Mouse (Mus musculus): ENCODE results near the gene Srebf1. TPM values are rescaled to one million over a fixed set of nuclear protein-coding genes. Genes with fewer than 3 reads are reported as not detected.
A peak's percentile ranks its signal among the peaks of the same experiment; 100 is the strongest.

The Srebf1 gene
- polyA plus RNA-seq, 1 experiment from 2014 or later: 36.1 TPM

- 74% methylated on average over 4 of the region's 4 CpGs for whole genome bisulfite sequencing
- no peak for ATAC-seq (replicated peaks; ENCODE audit: extremely low read depth, insufficient read depth, low FRiP score)
- Histone ChIP-seq H3K4me2 (ENCODE audit: low read depth, low read length) (no peak overlapping the region), H3K4me1 (ENCODE audit: control insufficient read depth, insufficient read depth, low read length) (peaks cover 9% of the 10 kb centered on the region), H3K9me3 (replicated peaks; ENCODE audit: control insufficient read depth, low read length) (peaks cover 6% of the 10 kb centered on the region; the same call in 1 of the 2 replicates), H3K27me3 (ENCODE audit: control insufficient read depth, insufficient read depth, low read length) (no peaks in the 10 kb centered on the region), H3K27ac (ENCODE audit: low read length) (no peak overlapping the region), H3K4me3 (ENCODE audit: low read length) (no peak overlapping the region), H3K36me3 (ENCODE audit: control insufficient read depth, insufficient read depth) (peaks cover 48% of the 10 kb centered on the region), H3K9ac (ENCODE audit: low read length) (no peak overlapping the region)
Observed at GRCm38 (mm10) chr11:60193556-60193955, 28.8 kb downstream of the Srebf1 start.

- Histone ChIP-seq H3K4me1 (ENCODE audit: control insufficient read depth, insufficient read depth, low read length) (peaks cover 9% of the 10 kb centered on the region), H3K27ac (ENCODE audit: low read length) (no peak overlapping the region), H3K27me3 (ENCODE audit: control insufficient read depth, insufficient read depth, low read length) (no peaks in the 10 kb centered on the region), H3K36me3 (ENCODE audit: control insufficient read depth, insufficient read depth) (peaks cover 57% of the 10 kb centered on the region), H3K4me3 (ENCODE audit: low read length) (no peak overlapping the region), H3K9ac (ENCODE audit: low read length) (no peak overlapping the region), H3K9me3 (replicated peaks; ENCODE audit: control insufficient read depth, low read length) (peaks cover 6% of the 10 kb centered on the region; the same call in 1 of the 2 replicates), H3K4me2 (ENCODE audit: low read depth, low read length) (no peak overlapping the region)
- WGBS: 69% methylated on average over 6 of the region's 6 CpGs
- ATAC-seq (replicated peaks; ENCODE audit: extremely low read depth, insufficient read depth, low FRiP score): no peak
Observed at GRCm38 (mm10) chr11:60192534-60192933, 29.8 kb downstream of the Srebf1 start.

GRCm38 (mm10) chr11:60190055-60190641 lies 32.2 kb downstream of the Srebf1 start:
- Histone ChIP-seq H3K4me1 (ENCODE audit: control insufficient read depth, insufficient read depth, low read length) (peaks cover 14% of the 10 kb centered on the region), H3K9me3 (replicated peaks; ENCODE audit: control insufficient read depth, low read length) (peaks cover 6% of the 10 kb centered on the region; the same call in 1 of the 2 replicates), H3K4me2 (ENCODE audit: low read depth, low read length) (no peak overlapping the region), H3K27ac (ENCODE audit: low read length) (peak overlapping the region; percentile 56; the same call in 1 of the 2 replicates), H3K27me3 (ENCODE audit: control insufficient read depth, insufficient read depth, low read length) (no peaks in the 10 kb centered on the region), H3K4me3 (ENCODE audit: low read length) (no peak overlapping the region), H3K9ac (ENCODE audit: low read length) (0 out of 2 replicates have a peak overlapping the region, but pooled peaks have one; percentile 23), H3K36me3 (ENCODE audit: control insufficient read depth, insufficient read depth) (peaks cover 67% of the 10 kb centered on the region)
- WGBS: 77% methylated on average over 17 of the region's 17 CpGs
- ATAC-seq (replicated peaks; ENCODE audit: extremely low read depth, insufficient read depth, low FRiP score): no peak

GRCm38 (mm10) chr11:60189501-60190040 lies 32.8 kb downstream of the Srebf1 start:
- no peak; the same call in 1 of the 2 replicates for ATAC-seq (replicated peaks; ENCODE audit: extremely low read depth, insufficient read depth, low FRiP score)
- Histone ChIP-seq H3K4me3 (ENCODE audit: low read length) (no peak overlapping the region), H3K9ac (ENCODE audit: low read length) (0 out of 2 replicates have a peak overlapping the region, but pooled peaks have one; percentile 23), H3K27me3 (ENCODE audit: control insufficient read depth, insufficient read depth, low read length) (no peaks in the 10 kb centered on the region), H3K4me1 (ENCODE audit: control insufficient read depth, insufficient read depth, low read length) (peaks cover 20% of the 10 kb centered on the region), H3K9me3 (replicated peaks; ENCODE audit: control insufficient read depth, low read length) (peaks cover 2% of the 10 kb centered on the region; the same call in 1 of the 2 replicates), H3K36me3 (ENCODE audit: control insufficient read depth, insufficient read depth) (peaks cover 61% of the 10 kb centered on the region), H3K27ac (ENCODE audit: low read length) (peak overlapping the region; percentile 56), H3K4me2 (ENCODE audit: low read depth, low read length) (no peak overlapping the region)
- 67% methylated on average over 21 of the region's 21 CpGs for WGBS

GRCm38 (mm10) chr11:60188275-60188853 lies 34.0 kb downstream of the Srebf1 start:
- 86% methylated on average over 25 of the region's 25 CpGs for WGBS
- H3K36me3 ChIP-seq (ENCODE audit: control insufficient read depth, insufficient read depth): peaks cover 52% of the 10 kb centered on the region
- no peak overlapping the region for H3K4me2 ChIP-seq (ENCODE audit: low read depth, low read length)
- no peak for ATAC-seq (replicated peaks; ENCODE audit: extremely low read depth, insufficient read depth, low FRiP score)
- H3K9me3 ChIP-seq (replicated peaks; ENCODE audit: control insufficient read depth, low read length): no peaks in the 10 kb centered on the region
- H3K27me3 ChIP-seq (ENCODE audit: control insufficient read depth, insufficient read depth, low read length): no peaks in the 10 kb centered on the region
- no peak overlapping the region for H3K4me3 ChIP-seq (ENCODE audit: low read length)
- no peak overlapping the region for H3K9ac ChIP-seq (ENCODE audit: low read length)
- no peak overlapping the region for H3K27ac ChIP-seq (ENCODE audit: low read length)
- peaks cover 32% of the 10 kb centered on the region for H3K4me1 ChIP-seq (ENCODE audit: control insufficient read depth, insufficient read depth, low read length)

GRCm38 (mm10) chr11:60187070-60187469 lies 35.3 kb downstream of the Srebf1 start:
- no peaks in the 10 kb centered on the region for H3K27me3 ChIP-seq (ENCODE audit: control insufficient read depth, insufficient read depth, low read length)
- no peak overlapping the region for H3K9ac ChIP-seq (ENCODE audit: low read length)
- no peaks in the 10 kb centered on the region for H3K9me3 ChIP-seq (replicated peaks; ENCODE audit: control insufficient read depth, low read length)
- WGBS: 88% methylated on average over 11 of the region's 11 CpGs
- H3K4me3 ChIP-seq (ENCODE audit: low read length): no peak overlapping the region
- no peak overlapping the region for H3K27ac ChIP-seq (ENCODE audit: low read length)
- H3K36me3 ChIP-seq (ENCODE audit: control insufficient read depth, insufficient read depth): peaks cover 52% of the 10 kb centered on the region
- no peak overlapping the region for H3K4me2 ChIP-seq (ENCODE audit: low read depth, low read length)
- peaks cover 45% of the 10 kb centered on the region for H3K4me1 ChIP-seq (ENCODE audit: control insufficient read depth, insufficient read depth, low read length)
- ATAC-seq (replicated peaks; ENCODE audit: extremely low read depth, insufficient read depth, low FRiP score): no peak

- H3K27ac ChIP-seq (ENCODE audit: low read length): peak overlapping the region; percentile 57
- no peak overlapping the region for H3K4me3 ChIP-seq (ENCODE audit: low read length)
- H3K36me3 ChIP-seq (ENCODE audit: control insufficient read depth, insufficient read depth): peaks cover 45% of the 10 kb centered on the region
- peaks cover 57% of the 10 kb centered on the region for H3K4me1 ChIP-seq (ENCODE audit: control insufficient read depth, insufficient read depth, low read length)
- peak overlapping the region; percentile 28 for H3K4me2 ChIP-seq (ENCODE audit: low read depth, low read length)
- whole genome bisulfite sequencing: 61% methylated on average over 20 of the region's 20 CpGs
- H3K9ac ChIP-seq (ENCODE audit: low read length): peak overlapping the region; percentile 42; the same call in 1 of the 2 replicates
- no peaks in the 10 kb centered on the region for H3K9me3 ChIP-seq (replicated peaks; ENCODE audit: control insufficient read depth, low read length)
- H3K27me3 ChIP-seq (ENCODE audit: control insufficient read depth, insufficient read depth, low read length): no peaks in the 10 kb centered on the region
- no peak for ATAC-seq (replicated peaks; ENCODE audit: extremely low read depth, insufficient read depth, low FRiP score)
Observed at GRCm38 (mm10) chr11:60185396-60186231, 36.8 kb downstream of the Srebf1 start.

GRCm38 (mm10) chr11:60184346-60185325 lies 37.7 kb downstream of the Srebf1 start:
- peaks cover 55% of the 10 kb centered on the region for H3K4me1 ChIP-seq (ENCODE audit: control insufficient read depth, insufficient read depth, low read length)
- no peak for ATAC-seq (replicated peaks; ENCODE audit: extremely low read depth, insufficient read depth, low FRiP score)
- WGBS: 43% methylated on average over 22 of the region's 22 CpGs
- H3K9me3 ChIP-seq (replicated peaks; ENCODE audit: control insufficient read depth, low read length): no peaks in the 10 kb centered on the region
- H3K27ac ChIP-seq (ENCODE audit: low read length): peak overlapping the region; percentile 57; the same call in 1 of the 2 replicates
- peak overlapping the region; percentile 28 for H3K4me2 ChIP-seq (ENCODE audit: low read depth, low read length)
- peaks cover 37% of the 10 kb centered on the region for H3K36me3 ChIP-seq (ENCODE audit: control insufficient read depth, insufficient read depth)
- H3K9ac ChIP-seq (ENCODE audit: low read length): peak overlapping the region; percentile 42; the same call in 1 of the 2 replicates
- no peaks in the 10 kb centered on the region for H3K27me3 ChIP-seq (ENCODE audit: control insufficient read depth, insufficient read depth, low read length)
- H3K4me3 ChIP-seq (ENCODE audit: low read length): no peak overlapping the region
